Mouse (Mus musculus): ENCODE data around the gene Acsl1. TPM values are rescaled to one million over a fixed set of nuclear protein-coding genes. Genes with fewer than 3 reads are reported as not detected.

The Acsl1 gene
- polyA plus RNA-seq, 1 experiment from 2014 or later = 41.6 TPM

GRCm38 (mm10) chr8:46449063-46449462, 21.8 kb upstream of the Acsl1 start:
- 64% methylated on average over 4 of the region's 4 CpGs for WGBS (ENCODE audit: insufficient replicate concordance)
- no peaks in the 10 kb centered on the region for H3K27me3 ChIP-seq
- H3K36me3 ChIP-seq = no peaks in the 10 kb centered on the region
- H3K4me1 ChIP-seq (replicated peaks) = peaks cover 17% of the 10 kb centered on the region
- H3K9ac ChIP-seq = no peak overlapping the region
- H3K27ac ChIP-seq = no peak overlapping the region
- H3K9me3 ChIP-seq (replicated peaks) = peaks cover 2% of the 10 kb centered on the region; the same call in 1 of the 2 replicates
- DNase-seq (no peak), ATAC-seq (ENCODE audit: low read depth) (no peak)
- H3K4me3 ChIP-seq (replicated peaks) = no peak overlapping the region
- no peak overlapping the region for H3K4me2 ChIP-seq

- Histone ChIP-seq H3K4me2 (no peak overlapping the region), H3K9me3 (replicated peaks) (peaks cover 6% of the 10 kb centered on the region; the same call in 1 of the 2 replicates), H3K9ac (no peak overlapping the region), H3K4me3 (replicated peaks) (no peak overlapping the region), H3K27ac (no peak overlapping the region), H3K4me1 (replicated peaks) (peaks cover 17% of the 10 kb centered on the region), H3K27me3 (no peaks in the 10 kb centered on the region), H3K36me3 (no peaks in the 10 kb centered on the region)
- WGBS (ENCODE audit: insufficient replicate concordance) = 64% methylated on average over 8 of the region's 8 CpGs
- DNase-seq (no peak), ATAC-seq (ENCODE audit: low read depth) (no peak)
These were observed 21.1 kb upstream of the Acsl1 start for GRCm38 (mm10) chr8:46449723-46450251.

GRCm38 (mm10) chr8:46458215-46458811, 12.5 kb upstream of the Acsl1 start:
- WGBS (ENCODE audit: insufficient replicate concordance) = 52% methylated on average over 6 of the region's 6 CpGs
- H3K27ac ChIP-seq = no peak overlapping the region
- DNase-seq = no peak
- no peak overlapping the region for H3K9ac ChIP-seq
- no peak overlapping the region for H3K4me2 ChIP-seq
- no peaks in the 10 kb centered on the region for H3K36me3 ChIP-seq
- H3K27me3 ChIP-seq = no peaks in the 10 kb centered on the region
- no peak for ATAC-seq (ENCODE audit: low read depth)
- peaks cover 6% of the 10 kb centered on the region; the same call in 1 of the 2 replicates for H3K9me3 ChIP-seq (replicated peaks)
- H3K4me3 ChIP-seq (replicated peaks) = no peak overlapping the region
- no peaks in the 10 kb centered on the region for H3K4me1 ChIP-seq (replicated peaks)

GRCm38 (mm10) chr8:46468400-46468799, 2.4 kb upstream of the Acsl1 start:
- ATAC-seq (ENCODE audit: low read depth) (no peak), DNase-seq (no peak)
- H3K4me2 ChIP-seq = no peak overlapping the region
- peaks cover 27% of the 10 kb centered on the region for H3K4me1 ChIP-seq (replicated peaks)
- no peak overlapping the region for H3K9ac ChIP-seq
- H3K4me3 ChIP-seq (replicated peaks) = no peak overlapping the region
- H3K27me3 ChIP-seq = no peaks in the 10 kb centered on the region
- H3K9me3 ChIP-seq (replicated peaks) = no peaks in the 10 kb centered on the region
- peaks cover 5% of the 10 kb centered on the region; the same call in 1 of the 2 replicates for H3K36me3 ChIP-seq
- WGBS (ENCODE audit: insufficient replicate concordance) = 27% methylated on average over 2 of the region's 2 CpGs
- H3K27ac ChIP-seq = no peak overlapping the region

- peaks cover 7% of the 10 kb centered on the region; the same call in 1 of the 2 replicates for H3K36me3 ChIP-seq
- H3K27me3 ChIP-seq = no peaks in the 10 kb centered on the region
- ATAC-seq (ENCODE audit: low read depth) = no peak
- no peak overlapping the region for H3K4me3 ChIP-seq (replicated peaks)
- H3K4me2 ChIP-seq = no peak overlapping the region
- 76% methylated on average over 8 of the region's 8 CpGs for WGBS (ENCODE audit: insufficient replicate concordance)
- DNase-seq = no peak
- H3K27ac ChIP-seq = peak overlapping the region; percentile 58; the same call in 1 of the 2 replicates
- H3K4me1 ChIP-seq (replicated peaks) = peaks cover 33% of the 10 kb centered on the region
- H3K9ac ChIP-seq = no peak overlapping the region
- H3K9me3 ChIP-seq (replicated peaks) = no peaks in the 10 kb centered on the region
These were observed 1.6 kb upstream of the Acsl1 start for GRCm38 (mm10) chr8:46469071-46469769.

- H3K27me3 ChIP-seq = no peaks in the 10 kb centered on the region
- H3K4me3 ChIP-seq (replicated peaks) = peak overlapping the region; percentile 97
- H3K36me3 ChIP-seq = peaks cover 7% of the 10 kb centered on the region; the same call in 1 of the 2 replicates
- ATAC-seq (ENCODE audit: low read depth) (no peak; the same call in 1 of the 2 replicates), DNase-seq (no peak)
- H3K4me1 ChIP-seq (replicated peaks) = peaks cover 42% of the 10 kb centered on the region
- WGBS (ENCODE audit: insufficient replicate concordance) = 32% methylated on average over 15 of the region's 15 CpGs
- no peak overlapping the region for H3K9ac ChIP-seq
- peak overlapping the region; percentile 96 for H3K4me2 ChIP-seq
- H3K27ac ChIP-seq = peak overlapping the region; percentile 58
- H3K9me3 ChIP-seq (replicated peaks) = no peaks in the 10 kb centered on the region
These were observed 596 bp upstream of the Acsl1 start for GRCm38 (mm10) chr8:46470091-46470791.

- H3K4me3 ChIP-seq (replicated peaks) = peak overlapping the region; percentile 97
- H3K27ac ChIP-seq = peak overlapping the region; percentile 89
- peak overlapping the region; percentile 96 for H3K4me2 ChIP-seq
- H3K4me1 ChIP-seq (replicated peaks) = peaks cover 59% of the 10 kb centered on the region
- 33% methylated on average over 9 of the region's 9 CpGs for WGBS (ENCODE audit: insufficient replicate concordance)
- ATAC-seq (ENCODE audit: low read depth) = no peak
- H3K9ac ChIP-seq = peak overlapping the region; percentile 97
- peaks cover 14% of the 10 kb centered on the region; the same call in 1 of the 2 replicates for H3K36me3 ChIP-seq
- no peaks in the 10 kb centered on the region for H3K9me3 ChIP-seq (replicated peaks)
- no peak for DNase-seq
- H3K27me3 ChIP-seq = no peaks in the 10 kb centered on the region
These were observed 1.2 kb downstream of the Acsl1 start for GRCm38 (mm10) chr8:46471926-46472485.

- Histone ChIP-seq H3K4me3 (replicated peaks) (no peak overlapping the region), H3K4me1 (replicated peaks) (peaks cover 79% of the 10 kb centered on the region), H3K4me2 (0 out of 2 replicates have a peak overlapping the region, but pooled peaks have one; percentile 11), H3K27me3 (no peaks in the 10 kb centered on the region), H3K36me3 (peaks cover 16% of the 10 kb centered on the region; the same call in 1 of the 2 replicates), H3K9ac (0 out of 2 replicates have a peak overlapping the region, but pooled peaks have one; percentile 28), H3K27ac (peak overlapping the region; percentile 68), H3K9me3 (replicated peaks) (no peaks in the 10 kb centered on the region)
- DNase-seq = no peak
- 76% methylated on average over 3 of the region's 3 CpGs for WGBS (ENCODE audit: insufficient replicate concordance)
- ATAC-seq (ENCODE audit: low read depth) = no peak
These were observed 3.3 kb downstream of the Acsl1 start for GRCm38 (mm10) chr8:46474120-46474519.

- H3K4me3 ChIP-seq (replicated peaks) = peak overlapping the region; percentile 8; the same call in 1 of the 2 replicates
- peak overlapping the region; percentile 56 for H3K4me2 ChIP-seq
- no peak for DNase-seq
These were observed 3.8 kb downstream of the Acsl1 start for GRCm38 (mm10) chr8:46474634-46475033.

GRCm38 (mm10) chr8:46475404-46475803, 4.6 kb downstream of the Acsl1 start:
- H3K4me2 ChIP-seq = peak overlapping the region; percentile 56
- H3K27ac ChIP-seq = peak overlapping the region; percentile 68
- H3K9ac ChIP-seq = peak overlapping the region; percentile 51
- peaks cover 85% of the 10 kb centered on the region for H3K4me1 ChIP-seq (replicated peaks)
- H3K4me3 ChIP-seq (replicated peaks) = no peak overlapping the region
- ATAC-seq (ENCODE audit: low read depth) (no peak), DNase-seq (no peak)
- H3K9me3 ChIP-seq (replicated peaks) = no peaks in the 10 kb centered on the region
- H3K36me3 ChIP-seq = peaks cover 16% of the 10 kb centered on the region; the same call in 1 of the 2 replicates
- H3K27me3 ChIP-seq = no peaks in the 10 kb centered on the region
- 76% methylated on average over 11 of the region's 11 CpGs for WGBS (ENCODE audit: insufficient replicate concordance)

More at GRCm38 (mm10) chr8:46474634-46475033, 3.8 kb downstream of the Acsl1 start:
- ATAC-seq (ENCODE audit: low read depth) = peak; percentile 6; the same call in 1 of the 2 replicates
- 18% methylated on average over 6 of the region's 6 CpGs for WGBS (ENCODE audit: insufficient replicate concordance)
- Histone ChIP-seq H3K27me3 (no peaks in the 10 kb centered on the region), H3K36me3 (peaks cover 16% of the 10 kb centered on the region; the same call in 1 of the 2 replicates), H3K4me1 (replicated peaks) (peaks cover 83% of the 10 kb centered on the region), H3K27ac (peak overlapping the region; percentile 68), H3K9me3 (replicated peaks) (no peaks in the 10 kb centered on the region), H3K9ac (peak overlapping the region; percentile 51)
